Mouse (Mus musculus): Measurements from ENCODE around the gene Kctd3.

DNA sequence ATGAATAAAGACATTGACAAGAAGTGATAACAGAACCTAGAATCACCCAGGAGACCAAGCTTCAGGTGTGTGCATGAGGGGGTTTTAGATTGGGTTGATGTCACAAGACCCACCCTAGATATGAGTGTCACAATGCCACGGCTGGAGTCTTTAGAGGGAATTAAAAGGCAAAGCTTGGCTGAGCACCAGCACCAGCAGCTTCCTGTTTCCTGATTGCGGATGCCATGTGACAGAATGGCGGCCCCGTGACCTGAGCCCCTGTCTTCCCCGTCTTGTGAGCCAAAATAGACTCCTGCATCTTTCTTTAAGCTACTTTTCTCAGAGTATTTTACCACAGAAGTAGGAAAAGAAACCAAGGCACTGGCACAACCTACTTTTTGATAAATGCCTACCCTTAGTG is 46.5 kb upstream of the Kctd3 start:
- TF ChIP-seq EP300 (IDR thresholded peaks at IDR 0.05; ENCODE audit: insufficient read depth, low read depth, low read length) (no peak), CTCF (IDR thresholded peaks at IDR 0.05) (no peak)

Measured in heart, adult 2 months (tissue).